Mouse (Mus musculus): Measurements from ENCODE around the gene Pigz. TPM values are rescaled to one million over a fixed set of nuclear protein-coding genes. Genes with fewer than 3 reads are reported as not detected.

Pigz gene
- total and polyA plus RNA-seq, 2 experiments from 2014 or later: 0.87 TPM; not detected in 1

DNA sequence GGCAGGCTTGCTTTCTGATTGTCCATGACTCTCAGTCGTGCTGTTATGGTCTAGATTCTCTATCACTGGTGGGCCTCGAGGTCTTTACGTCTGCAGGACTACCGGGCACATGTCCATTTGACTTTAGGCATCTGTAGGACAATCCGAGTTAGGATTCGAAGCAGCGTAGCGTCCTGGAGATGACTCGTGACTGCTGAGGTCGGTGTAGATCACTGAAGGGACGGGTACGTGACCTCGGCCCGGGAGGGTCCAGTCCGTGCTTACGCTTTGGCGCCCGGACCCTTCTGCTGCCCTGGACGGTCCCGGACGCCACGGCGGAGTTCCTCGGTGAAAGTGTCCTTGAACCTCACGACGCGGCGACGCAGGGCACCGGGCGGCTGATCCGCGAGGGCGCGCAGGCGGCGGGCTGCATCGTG, 14.3 kb downstream of the Pigz start:
- ATAC-seq (ENCODE audit: insufficient read depth, low read depth) (no peak; the same call in 1 of the 2 replicates), DNase-seq (ENCODE audit: low spot score) (peak; percentile 22)
- under 1% methylated on average over 38 of the region's 38 CpGs for WGBS
- H3K9ac ChIP-seq (replicated peaks; ENCODE audit: low read depth, low read length): peak overlapping the region; percentile 89
- H3K27ac ChIP-seq (ENCODE audit: low read depth): peak overlapping the region; percentile 96
- H3K4me3 ChIP-seq (ENCODE audit: low read depth, low read length): peak overlapping the region; percentile 83
- H3K27me3 ChIP-seq (ENCODE audit: control insufficient read depth, insufficient read depth, low read length): no peaks in the 10 kb centered on the region
- peak overlapping the region; percentile 98 for H3K4me2 ChIP-seq (ENCODE audit: low read depth, low read length)
- H3K36me3 ChIP-seq (replicated peaks; ENCODE audit: control insufficient read depth, insufficient read depth, low read length): peaks cover 14% of the 10 kb centered on the region; the same call in 1 of the 2 replicates
- TF ChIP-seq EP300 (IDR thresholded peaks at IDR 0.05; ENCODE audit: low read depth): no peak
- TF ChIP-seq CTCF (IDR thresholded peaks at IDR 0.05; ENCODE audit: low read depth): no peak
- H3K9me3 ChIP-seq (replicated peaks; ENCODE audit: control insufficient read depth, low read length): no peaks in the 10 kb centered on the region
- peaks cover 23% of the 10 kb centered on the region for H3K4me1 ChIP-seq (ENCODE audit: control insufficient read depth, insufficient read depth)

DNA sequence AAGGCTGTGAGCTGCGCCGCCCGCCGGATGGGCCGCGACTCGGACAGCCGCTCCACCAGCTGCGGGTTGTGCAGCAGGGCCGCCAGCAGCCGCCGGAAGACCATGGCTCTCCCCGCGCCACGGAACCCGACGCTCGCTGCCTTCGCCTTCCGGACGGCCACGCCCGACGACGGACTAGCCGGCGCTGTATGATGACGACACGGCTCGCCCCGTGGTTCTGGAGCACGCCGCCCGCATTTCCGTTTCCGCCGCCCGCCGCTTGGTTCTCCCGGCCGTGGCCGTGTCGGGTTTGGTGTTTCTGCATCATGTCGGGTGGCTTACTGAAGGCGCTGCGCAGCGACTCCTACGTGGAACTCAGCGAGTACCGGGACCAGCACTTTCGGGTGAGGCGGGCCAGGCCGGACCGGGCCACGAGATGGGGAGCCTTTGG, 14.7 kb downstream of the Pigz start, which contains the start of the genes 0610012G03Rik and Ncbp2:
Gene 0610012G03Rik (minus strand): TSS at position 150 of the 430 bp plus-strand sequence.
Gene Ncbp2 (plus strand): TSS at position 169 of the 430 bp plus-strand sequence.
- H3K4me1 ChIP-seq (ENCODE audit: control insufficient read depth, insufficient read depth): peaks cover 23% of the 10 kb centered on the region
- under 1% methylated on average over 53 of the region's 55 CpGs for WGBS

GRCm38 (mm10) chr16:31963224-31963623, 29.6 kb downstream of the Pigz start:
- no peak for ATAC-seq (ENCODE audit: insufficient read depth, low read depth)
- H3K4me3 ChIP-seq (ENCODE audit: low read depth, low read length): no peak overlapping the region
- no peak for DNase-seq (ENCODE audit: low spot score)
- no peaks in the 10 kb centered on the region for H3K4me1 ChIP-seq (ENCODE audit: control insufficient read depth, insufficient read depth)
- 92% methylated on average over 7 of the region's 7 CpGs for WGBS
- H3K27me3 ChIP-seq (ENCODE audit: control insufficient read depth, insufficient read depth, low read length): no peaks in the 10 kb centered on the region
- H3K9ac ChIP-seq (replicated peaks; ENCODE audit: low read depth, low read length): no peak overlapping the region
- no peak overlapping the region for H3K4me2 ChIP-seq (ENCODE audit: low read depth, low read length)
- H3K27ac ChIP-seq (ENCODE audit: low read depth): no peak overlapping the region
- TF ChIP-seq EP300 (IDR thresholded peaks at IDR 0.05; ENCODE audit: low read depth) (no peak), CTCF (IDR thresholded peaks at IDR 0.05; ENCODE audit: low read depth) (no peak)
- peaks cover 63% of the 10 kb centered on the region for H3K36me3 ChIP-seq (replicated peaks; ENCODE audit: control insufficient read depth, insufficient read depth, low read length)
- no peaks in the 10 kb centered on the region for H3K9me3 ChIP-seq (replicated peaks; ENCODE audit: control insufficient read depth, low read length)

More for the DNA sequence above, 14.7 kb downstream of the Pigz start, which contains the start of the genes 0610012G03Rik and Ncbp2:
- ATAC-seq (ENCODE audit: insufficient read depth, low read depth) (peak; percentile 91), DNase-seq (ENCODE audit: low spot score) (peak; percentile 91)
- Histone ChIP-seq H3K9ac (replicated peaks; ENCODE audit: low read depth, low read length) (peak within 1 kb of the TSS; percentile 89), H3K4me3 (ENCODE audit: low read depth, low read length) (peak within 1 kb of the TSS; percentile 83), H3K27ac (ENCODE audit: low read depth) (peak within 1 kb of the TSS; percentile 96), H3K9me3 (replicated peaks; ENCODE audit: control insufficient read depth, low read length) (no peaks in the 10 kb centered on the region), H3K36me3 (replicated peaks; ENCODE audit: control insufficient read depth, insufficient read depth, low read length) (peaks cover 14% of the 10 kb centered on the region; the same call in 1 of the 2 replicates), H3K4me2 (ENCODE audit: low read depth, low read length) (peak within 1 kb of the TSS; percentile 98), H3K27me3 (ENCODE audit: control insufficient read depth, insufficient read depth, low read length) (no peaks in the 10 kb centered on the region)
- TF ChIP-seq EP300 (IDR thresholded peaks at IDR 0.05; ENCODE audit: low read depth) (peak; percentile 72; the same call in 1 of the 2 replicates), CTCF (IDR thresholded peaks at IDR 0.05; ENCODE audit: low read depth) (no peak)

- no peak for TF ChIP-seq EP300 (IDR thresholded peaks at IDR 0.05; ENCODE audit: low read depth)
- no peak for TF ChIP-seq CTCF (IDR thresholded peaks at IDR 0.05; ENCODE audit: low read depth)
- Histone ChIP-seq H3K4me1 (ENCODE audit: control insufficient read depth, insufficient read depth) (no peaks in the 10 kb centered on the region), H3K4me2 (ENCODE audit: low read depth, low read length) (no peak overlapping the region), H3K27me3 (ENCODE audit: control insufficient read depth, insufficient read depth, low read length) (no peaks in the 10 kb centered on the region), H3K27ac (ENCODE audit: low read depth) (no peak overlapping the region), H3K9me3 (replicated peaks; ENCODE audit: control insufficient read depth, low read length) (no peaks in the 10 kb centered on the region), H3K9ac (replicated peaks; ENCODE audit: low read depth, low read length) (no peak overlapping the region), H3K36me3 (replicated peaks; ENCODE audit: control insufficient read depth, insufficient read depth, low read length) (peaks cover 65% of the 10 kb centered on the region), H3K4me3 (ENCODE audit: low read depth, low read length) (no peak overlapping the region)
- ATAC-seq (ENCODE audit: insufficient read depth, low read depth) (no peak), DNase-seq (ENCODE audit: low spot score) (no peak)
- WGBS: 82% methylated on average over 4 of the region's 4 CpGs
Observed at GRCm38 (mm10) chr16:31975258-31975657, 41.6 kb downstream of the Pigz start.

GRCm38 (mm10) chr16:31979501-31979900, 45.9 kb downstream of the Pigz start:
- Histone ChIP-seq H3K4me2 (ENCODE audit: low read depth, low read length) (no peak overlapping the region), H3K4me1 (ENCODE audit: control insufficient read depth, insufficient read depth) (no peaks in the 10 kb centered on the region), H3K9ac (replicated peaks; ENCODE audit: low read depth, low read length) (no peak overlapping the region), H3K9me3 (replicated peaks; ENCODE audit: control insufficient read depth, low read length) (no peaks in the 10 kb centered on the region), H3K4me3 (ENCODE audit: low read depth, low read length) (no peak overlapping the region), H3K27ac (ENCODE audit: low read depth) (no peak overlapping the region), H3K27me3 (ENCODE audit: control insufficient read depth, insufficient read depth, low read length) (no peaks in the 10 kb centered on the region), H3K36me3 (replicated peaks; ENCODE audit: control insufficient read depth, insufficient read depth, low read length) (peaks cover 40% of the 10 kb centered on the region)
- no peak for ATAC-seq (ENCODE audit: insufficient read depth, low read depth)
- no peak for DNase-seq (ENCODE audit: low spot score)
- TF ChIP-seq CTCF (IDR thresholded peaks at IDR 0.05; ENCODE audit: low read depth) (no peak), EP300 (IDR thresholded peaks at IDR 0.05; ENCODE audit: low read depth) (no peak)
- 64% methylated on average over 3 of the region's 3 CpGs for WGBS

DNA sequence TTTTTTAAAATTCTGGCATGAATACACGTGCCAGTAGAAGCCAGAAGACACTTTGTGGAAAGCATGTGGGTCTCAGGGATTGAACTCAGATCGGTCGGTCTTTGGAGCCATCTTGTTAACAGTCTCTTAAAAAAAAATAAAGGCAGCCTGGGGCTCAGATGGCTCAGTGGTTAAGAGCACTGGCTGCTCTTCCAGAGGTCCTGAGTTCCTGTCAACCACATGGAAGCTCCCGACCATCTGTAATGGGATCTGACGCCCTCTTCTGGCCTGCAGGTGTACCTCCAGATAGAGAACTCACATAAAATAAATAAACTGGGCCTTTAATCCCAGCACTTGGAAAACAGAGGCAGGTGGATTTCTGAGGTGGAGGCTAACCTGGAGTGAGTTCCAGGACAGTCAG, 47.3 kb downstream of the Pigz start:
- no peak overlapping the region for H3K9ac ChIP-seq (replicated peaks; ENCODE audit: low read depth, low read length)
- peaks cover 35% of the 10 kb centered on the region for H3K36me3 ChIP-seq (replicated peaks; ENCODE audit: control insufficient read depth, insufficient read depth, low read length)
- no peaks in the 10 kb centered on the region for H3K9me3 ChIP-seq (replicated peaks; ENCODE audit: control insufficient read depth, low read length)
- no peak overlapping the region for H3K27ac ChIP-seq (ENCODE audit: low read depth)
- 79% methylated on average over 5 of the region's 5 CpGs for WGBS
- no peaks in the 10 kb centered on the region for H3K27me3 ChIP-seq (ENCODE audit: control insufficient read depth, insufficient read depth, low read length)
- no peak for DNase-seq (ENCODE audit: low spot score)
- ATAC-seq (ENCODE audit: insufficient read depth, low read depth): no peak
- no peak overlapping the region for H3K4me3 ChIP-seq (ENCODE audit: low read depth, low read length)
- H3K4me2 ChIP-seq (ENCODE audit: low read depth, low read length): no peak overlapping the region
- H3K4me1 ChIP-seq (ENCODE audit: control insufficient read depth, insufficient read depth): no peaks in the 10 kb centered on the region
- no peak for TF ChIP-seq EP300 (IDR thresholded peaks at IDR 0.05; ENCODE audit: low read depth)
- no peak for TF ChIP-seq CTCF (IDR thresholded peaks at IDR 0.05; ENCODE audit: low read depth)

Measured in heart, postnatal 0 days (tissue).